Mouse (Mus musculus): ENCODE measurements around the gene Tmem198. TPM values are rescaled to one million over a fixed set of nuclear protein-coding genes. Genes with fewer than 3 reads are reported as not detected.

Tmem198 gene
- polyA plus RNA-seq, 1 experiment from 2014 or later = 40.9 TPM

DNA sequence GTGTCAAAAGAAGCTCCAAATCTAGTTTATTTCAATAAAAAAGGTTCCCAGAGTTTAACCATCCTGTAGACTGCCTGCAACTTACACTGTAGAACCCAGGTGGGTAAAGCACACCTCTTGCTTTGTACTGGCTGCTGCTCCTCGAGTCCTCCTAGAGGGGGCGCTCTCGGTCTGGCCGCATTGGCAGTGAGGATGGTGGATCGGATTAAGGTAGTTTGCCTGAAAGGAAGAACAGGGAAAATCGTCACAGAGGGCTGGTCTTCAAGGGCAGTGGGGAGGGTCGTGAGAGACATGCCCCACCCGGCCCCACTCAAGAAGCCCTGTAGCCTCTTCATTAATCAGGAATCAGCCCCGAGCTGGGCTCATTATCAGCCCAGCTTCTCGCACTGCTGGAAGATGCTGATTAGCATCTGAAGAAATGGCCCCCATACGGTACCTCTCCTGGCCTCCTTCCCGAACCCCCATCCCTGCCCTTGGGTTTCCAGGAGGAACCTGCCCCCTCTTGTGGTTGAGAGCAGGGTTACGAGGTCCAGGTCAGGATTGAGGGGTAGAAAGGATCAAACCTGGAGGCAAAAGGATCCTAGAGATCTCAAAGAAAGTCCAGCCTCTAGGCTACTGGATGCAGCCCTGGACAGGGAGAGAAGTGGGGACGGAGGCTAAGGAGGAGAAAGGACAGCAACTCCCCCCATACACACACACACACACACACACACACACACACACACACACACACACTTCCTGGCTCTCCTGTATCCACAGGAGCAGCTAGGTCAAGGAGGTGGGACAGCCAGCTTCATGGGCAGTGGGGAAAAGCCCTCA lies 22.4 kb upstream of the Tmem198 start:
- 6% methylated on average over 13 of the region's 14 CpGs for WGBS
- Histone ChIP-seq H3K4me1 (replicated peaks) (peaks cover 75% of the 10 kb centered on the region), H3K9ac (peak overlapping the region; percentile 17; the same call in 1 of the 2 replicates), H3K27me3 (peaks cover 23% of the 10 kb centered on the region), H3K9me3 (no peaks in the 10 kb centered on the region), H3K27ac (replicated peaks) (peak overlapping the region; percentile 84), H3K36me3 (no peaks in the 10 kb centered on the region), H3K4me3 (no peak overlapping the region), H3K4me2 (peak overlapping the region; percentile 55)
- ATAC-seq (ENCODE audit: low read depth) = no peak

DNA sequence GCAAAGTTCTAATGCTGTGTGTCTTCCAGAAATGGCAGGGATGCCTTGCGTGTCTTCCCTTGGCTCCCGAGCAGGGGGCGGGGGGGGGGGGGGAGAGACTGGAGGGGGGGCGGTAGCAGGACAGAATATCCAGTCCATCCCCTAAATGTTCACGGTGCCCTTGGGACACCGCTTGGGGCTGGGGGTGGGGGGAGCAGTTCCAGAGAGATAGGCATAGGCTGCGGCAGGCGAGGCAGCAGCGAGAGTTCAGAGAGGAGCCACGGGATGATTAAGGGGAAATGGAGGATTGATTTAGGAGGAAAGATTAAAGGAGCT lies 21.7 kb upstream of the Tmem198 start:
- peak overlapping the region; percentile 17; the same call in 1 of the 2 replicates for H3K9ac ChIP-seq
- no peaks in the 10 kb centered on the region for H3K36me3 ChIP-seq
- H3K4me1 ChIP-seq (replicated peaks) = peaks cover 68% of the 10 kb centered on the region
- 3% methylated on average over 8 of the region's 10 CpGs for WGBS
- H3K9me3 ChIP-seq = no peaks in the 10 kb centered on the region
- H3K27ac ChIP-seq (replicated peaks) = peak overlapping the region; percentile 84
- peak; percentile 4; the same call in 1 of the 2 replicates for ATAC-seq (ENCODE audit: low read depth)
- H3K4me2 ChIP-seq = peak overlapping the region; percentile 55
- no peak overlapping the region for H3K4me3 ChIP-seq
- H3K27me3 ChIP-seq = peaks cover 16% of the 10 kb centered on the region

DNA sequence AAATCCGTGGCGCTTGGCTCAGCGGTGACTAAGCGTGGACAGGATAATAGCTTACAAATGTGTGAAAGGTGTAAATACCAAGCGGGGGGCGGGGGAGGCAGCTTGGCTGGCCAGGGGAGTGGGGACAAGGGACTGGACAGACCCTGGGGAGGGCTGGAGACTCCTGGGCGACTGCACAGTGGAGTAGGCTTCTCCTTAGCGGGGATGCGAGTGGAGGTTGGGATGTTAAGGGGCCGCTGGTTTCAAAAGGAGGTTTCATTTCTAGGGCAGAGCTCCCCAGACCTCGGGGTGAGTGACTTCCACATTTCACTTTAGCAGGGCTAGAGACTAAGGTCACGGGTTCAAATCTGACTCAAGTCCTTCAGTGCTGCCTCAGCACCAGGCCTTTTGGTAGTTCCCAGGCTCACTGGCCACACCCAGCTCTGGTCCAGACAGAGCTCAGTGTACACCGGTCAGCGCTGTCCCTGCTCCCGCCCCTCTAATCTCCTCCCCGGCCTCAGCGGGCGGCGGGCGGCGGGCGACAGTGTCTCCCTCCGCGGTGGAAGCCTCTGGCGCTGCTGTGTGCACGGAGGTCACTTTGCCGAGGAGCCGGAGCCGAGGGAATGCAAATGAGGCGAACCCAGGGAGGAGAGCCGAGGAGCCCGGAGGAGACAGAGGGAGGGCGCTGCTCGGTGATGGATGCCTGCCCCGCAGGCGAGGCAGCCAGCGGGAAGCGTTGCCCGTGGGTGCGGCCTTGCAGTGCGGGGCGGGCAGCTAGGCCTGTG lies 21.1 kb upstream of the Tmem198 start:
- peaks cover 16% of the 10 kb centered on the region; the same call in 1 of the 2 replicates for H3K27me3 ChIP-seq
- peak overlapping the region; percentile 30 for H3K4me3 ChIP-seq
- H3K4me1 ChIP-seq (replicated peaks) = peaks cover 63% of the 10 kb centered on the region
- H3K9me3 ChIP-seq = no peaks in the 10 kb centered on the region
- peak overlapping the region; percentile 55 for H3K4me2 ChIP-seq
- ATAC-seq (ENCODE audit: low read depth) = peak; percentile 57
- H3K36me3 ChIP-seq = no peaks in the 10 kb centered on the region
- peak overlapping the region; percentile 84 for H3K27ac ChIP-seq (replicated peaks)
- peak overlapping the region; percentile 62 for H3K9ac ChIP-seq
- 2% methylated on average over 42 of the region's 42 CpGs for WGBS

DNA sequence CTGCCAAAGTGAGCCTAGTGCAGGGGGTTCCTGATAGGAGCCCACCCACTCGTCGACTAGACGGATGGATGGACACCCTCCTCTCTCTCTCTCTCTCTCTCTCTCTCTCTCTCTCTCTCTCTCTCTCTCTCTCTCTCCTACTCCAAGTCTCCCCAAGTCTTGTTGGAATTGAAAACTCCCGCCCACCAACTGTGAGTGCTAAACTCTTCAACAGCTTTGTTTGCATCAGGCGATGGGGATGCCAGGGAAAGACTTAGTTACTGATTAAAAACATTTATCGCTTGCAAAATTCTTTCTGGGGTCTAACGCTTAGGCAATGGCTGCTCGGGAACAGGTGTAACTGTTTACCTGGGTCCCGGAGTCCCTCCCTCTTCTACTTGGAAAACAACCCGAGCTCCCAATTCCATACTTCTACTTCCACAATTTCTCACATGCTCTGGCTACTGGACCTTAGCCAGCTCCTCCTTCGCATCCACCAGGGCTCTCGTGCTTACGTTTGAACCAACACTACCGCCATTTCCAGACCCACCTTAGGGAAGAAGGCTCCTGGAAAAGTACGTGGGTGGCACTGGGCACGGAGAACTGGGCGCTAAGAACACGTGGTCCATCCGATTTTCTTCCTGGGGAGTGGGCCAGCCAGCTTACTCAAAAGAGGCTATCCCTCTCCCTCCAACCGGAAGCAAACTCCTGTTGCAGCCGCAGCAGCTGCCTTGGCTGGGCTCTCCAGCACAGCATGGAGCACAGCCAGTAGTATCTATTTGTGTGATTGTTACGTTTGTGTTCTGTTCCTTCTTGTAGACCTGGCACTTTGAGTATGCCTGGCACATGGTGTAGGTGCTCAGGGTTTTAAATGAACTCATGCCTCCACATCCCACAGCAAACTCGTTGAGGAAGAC lies 20.3 kb upstream of the Tmem198 start:
- peaks cover 61% of the 10 kb centered on the region for H3K4me1 ChIP-seq (replicated peaks)
- H3K36me3 ChIP-seq = no peaks in the 10 kb centered on the region
- ATAC-seq (ENCODE audit: low read depth) = no peak
- H3K9me3 ChIP-seq = no peaks in the 10 kb centered on the region
- WGBS = 16% methylated on average over 23 of the region's 23 CpGs
- peak overlapping the region; percentile 55 for H3K4me2 ChIP-seq
- peak overlapping the region; percentile 84 for H3K27ac ChIP-seq (replicated peaks)
- H3K27me3 ChIP-seq = 0 out of 2 replicates have a peak, but pooled peaks cover 11% of the 10 kb centered on the region
- H3K9ac ChIP-seq = peak overlapping the region; percentile 62
- H3K4me3 ChIP-seq = peak overlapping the region; percentile 30; the same call in 1 of the 2 replicates

DNA sequence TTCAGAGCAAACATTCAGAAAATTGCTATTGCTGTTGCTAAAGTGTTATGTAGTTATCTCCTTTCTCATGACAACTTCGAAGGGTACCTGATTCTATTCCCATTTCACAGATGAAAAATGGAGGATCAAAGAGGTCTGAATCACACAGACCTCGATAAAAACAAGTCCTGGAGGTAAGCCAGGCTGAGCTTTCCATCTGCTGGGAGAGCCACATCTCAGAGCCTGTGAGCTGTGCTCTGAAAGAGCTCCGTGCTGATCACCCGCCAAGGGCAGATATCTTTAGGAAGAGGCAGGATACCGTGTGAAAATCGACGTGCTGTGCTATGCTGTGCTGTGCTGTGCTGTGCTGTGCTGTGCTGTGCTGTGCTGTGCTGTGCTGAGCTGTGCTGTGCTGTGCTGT lies 19.0 kb upstream of the Tmem198 start:
- no peak overlapping the region for H3K9ac ChIP-seq
- no peaks in the 10 kb centered on the region for H3K36me3 ChIP-seq
- H3K4me3 ChIP-seq = no peak overlapping the region
- 0 out of 2 replicates have a peak, but pooled peaks cover 7% of the 10 kb centered on the region for H3K27me3 ChIP-seq
- H3K4me2 ChIP-seq = no peak overlapping the region
- H3K4me1 ChIP-seq (replicated peaks) = peaks cover 60% of the 10 kb centered on the region
- no peak for ATAC-seq (ENCODE audit: low read depth)
- WGBS = 75% methylated on average over 7 of the region's 7 CpGs
- no peaks in the 10 kb centered on the region for H3K9me3 ChIP-seq
- no peak overlapping the region for H3K27ac ChIP-seq (replicated peaks)

DNA sequence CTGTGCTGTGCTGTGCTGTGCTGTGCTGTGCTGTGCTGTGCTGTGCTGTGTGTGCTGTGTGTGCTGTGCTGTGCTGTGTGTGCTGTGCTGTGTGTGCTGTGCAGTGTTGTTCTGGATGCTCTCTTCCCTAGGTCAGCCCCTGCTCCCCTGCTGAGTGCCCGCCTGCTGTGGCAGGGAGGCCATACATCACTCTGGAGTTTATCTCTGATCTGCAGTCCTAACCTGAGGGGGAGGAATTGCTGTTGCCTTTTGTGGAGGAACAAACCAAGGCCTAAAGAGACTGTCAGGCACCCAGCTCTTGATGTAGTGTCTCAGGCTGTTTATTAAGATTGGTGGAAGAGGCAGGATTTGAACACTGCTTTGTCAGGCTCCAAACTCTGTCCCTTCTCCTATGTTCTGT lies 16.7 kb upstream of the Tmem198 start:
- Histone ChIP-seq H3K27me3 (peaks cover 4% of the 10 kb centered on the region; the same call in 1 of the 2 replicates), H3K9me3 (no peaks in the 10 kb centered on the region), H3K4me2 (no peak overlapping the region), H3K9ac (no peak overlapping the region), H3K27ac (replicated peaks) (no peak overlapping the region), H3K36me3 (no peaks in the 10 kb centered on the region), H3K4me3 (no peak overlapping the region), H3K4me1 (replicated peaks) (peaks cover 46% of the 10 kb centered on the region)
- WGBS = 27% methylated on average over 1 of the region's 1 CpGs
- no peak for ATAC-seq (ENCODE audit: low read depth)

DNA sequence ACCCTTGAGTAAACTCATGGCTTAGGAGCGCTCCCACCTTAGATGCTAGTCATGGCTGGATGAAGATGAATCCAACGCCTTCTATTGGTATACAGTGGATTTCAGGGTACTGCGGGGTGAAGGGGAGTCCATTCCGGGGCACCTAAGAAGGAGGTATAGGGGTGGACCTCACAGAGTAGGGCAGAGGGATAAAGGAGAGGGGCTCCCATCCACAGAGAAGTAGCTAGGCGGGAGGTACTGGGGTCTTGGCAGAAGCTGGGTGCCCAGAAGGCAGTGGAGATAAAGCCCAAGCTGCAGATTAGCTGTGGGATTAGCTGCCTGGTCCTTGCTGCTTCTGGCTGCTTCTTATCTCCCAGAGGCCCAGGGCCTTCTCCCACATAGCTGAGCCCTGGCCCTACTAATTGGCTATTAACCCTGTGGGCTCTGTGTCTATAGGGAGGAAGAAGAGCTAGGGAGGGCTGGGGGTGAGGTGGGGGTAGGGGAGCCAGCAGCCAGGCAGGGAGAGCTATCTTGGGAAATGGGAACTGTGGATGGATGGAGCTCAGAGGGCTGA lies 15.6 kb upstream of the Tmem198 start:
- Histone ChIP-seq H3K36me3 (no peaks in the 10 kb centered on the region), H3K4me3 (no peak overlapping the region), H3K27ac (replicated peaks) (no peak overlapping the region), H3K9me3 (no peaks in the 10 kb centered on the region), H3K4me2 (no peak overlapping the region), H3K4me1 (replicated peaks) (peaks cover 38% of the 10 kb centered on the region), H3K9ac (0 out of 2 replicates have a peak overlapping the region, but pooled peaks have one; percentile 42), H3K27me3 (peaks cover 10% of the 10 kb centered on the region)
- ATAC-seq (ENCODE audit: low read depth) = no peak
- WGBS = 79% methylated on average over 5 of the region's 5 CpGs

DNA sequence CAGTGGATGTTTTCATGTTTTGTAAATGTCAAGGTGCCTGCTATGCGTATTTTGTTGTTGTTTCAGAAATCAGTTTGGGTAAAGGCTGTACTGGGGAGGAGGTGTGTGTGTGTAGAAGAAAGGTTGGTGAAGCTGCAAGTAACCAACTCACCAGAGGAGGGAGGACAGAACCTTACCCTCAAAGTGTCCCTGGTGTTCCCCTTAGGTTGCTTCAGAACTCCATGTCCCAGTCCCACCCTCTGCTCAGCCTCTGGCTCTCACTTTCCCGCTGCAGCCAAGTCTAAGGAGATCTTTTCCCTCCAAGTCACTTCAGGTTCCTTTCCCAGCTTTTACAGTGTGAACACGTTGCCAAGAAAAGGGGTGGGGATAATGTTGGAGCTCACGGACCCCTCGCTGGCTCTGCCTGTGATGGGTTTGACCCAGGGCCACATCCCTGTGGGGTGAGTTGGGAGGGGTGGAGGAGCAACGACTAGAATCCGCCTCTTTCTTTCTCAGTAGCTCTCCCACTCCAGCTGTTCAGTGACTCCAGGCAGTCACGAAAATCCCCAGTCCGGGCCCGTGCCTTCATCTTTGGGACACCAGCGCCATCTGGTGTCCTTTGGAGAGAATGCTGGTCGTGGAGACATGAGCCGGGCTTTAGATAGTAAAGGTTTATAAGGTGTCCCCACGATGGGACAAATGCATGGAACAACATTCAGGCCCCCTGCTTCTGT lies 12.0 kb upstream of the Tmem198 start:
- peaks cover 6% of the 10 kb centered on the region for H3K36me3 ChIP-seq
- peak; percentile 77 for ATAC-seq (ENCODE audit: low read depth)
- peaks cover 28% of the 10 kb centered on the region; the same call in 1 of the 2 replicates for H3K4me1 ChIP-seq (replicated peaks)
- H3K9ac ChIP-seq = 0 out of 2 replicates have a peak overlapping the region, but pooled peaks have one; percentile 31
- H3K27ac ChIP-seq (replicated peaks) = no peak overlapping the region
- H3K4me2 ChIP-seq = peak overlapping the region; percentile 18; the same call in 1 of the 2 replicates
- WGBS = 8% methylated on average over 14 of the region's 14 CpGs
- H3K4me3 ChIP-seq = no peak overlapping the region
- peaks cover 18% of the 10 kb centered on the region for H3K27me3 ChIP-seq
- no peaks in the 10 kb centered on the region for H3K9me3 ChIP-seq

DNA sequence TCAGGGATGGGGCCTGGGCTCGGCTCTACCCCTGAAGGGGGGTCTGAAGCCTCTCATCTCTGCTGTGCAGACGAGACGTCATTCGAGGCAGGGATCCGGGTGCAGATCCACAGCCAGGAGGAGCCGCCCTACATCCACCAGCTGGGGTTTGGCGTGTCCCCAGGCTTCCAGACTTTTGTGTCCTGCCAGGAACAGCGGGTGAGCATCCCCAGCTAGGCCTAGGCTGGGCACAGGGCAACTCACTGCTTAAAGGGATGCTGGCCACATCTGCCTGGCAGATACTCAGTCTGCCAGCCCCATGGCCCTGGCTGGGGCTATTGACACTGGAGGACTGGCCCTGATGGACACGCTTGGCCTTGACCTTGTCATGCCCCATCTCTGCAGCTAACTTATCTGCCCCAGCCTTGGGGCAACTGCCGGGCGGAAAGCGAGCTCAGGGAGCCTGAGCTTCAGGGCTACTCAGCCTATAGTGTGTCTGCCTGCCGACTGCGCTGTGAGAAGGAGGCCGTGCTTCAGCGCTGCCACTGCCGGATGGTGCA lies 10.0 kb upstream of the Tmem198 start:
- Histone ChIP-seq H3K27ac (replicated peaks) (no peak overlapping the region), H3K9me3 (no peaks in the 10 kb centered on the region), H3K4me1 (replicated peaks) (peaks cover 27% of the 10 kb centered on the region; the same call in 1 of the 2 replicates), H3K36me3 (peaks cover 26% of the 10 kb centered on the region), H3K27me3 (peaks cover 18% of the 10 kb centered on the region), H3K9ac (0 out of 2 replicates have a peak overlapping the region, but pooled peaks have one; percentile 3), H3K4me3 (no peak overlapping the region), H3K4me2 (no peak overlapping the region)
- 83% methylated on average over 17 of the region's 17 CpGs for WGBS
- ATAC-seq (ENCODE audit: low read depth) = no peak

DNA sequence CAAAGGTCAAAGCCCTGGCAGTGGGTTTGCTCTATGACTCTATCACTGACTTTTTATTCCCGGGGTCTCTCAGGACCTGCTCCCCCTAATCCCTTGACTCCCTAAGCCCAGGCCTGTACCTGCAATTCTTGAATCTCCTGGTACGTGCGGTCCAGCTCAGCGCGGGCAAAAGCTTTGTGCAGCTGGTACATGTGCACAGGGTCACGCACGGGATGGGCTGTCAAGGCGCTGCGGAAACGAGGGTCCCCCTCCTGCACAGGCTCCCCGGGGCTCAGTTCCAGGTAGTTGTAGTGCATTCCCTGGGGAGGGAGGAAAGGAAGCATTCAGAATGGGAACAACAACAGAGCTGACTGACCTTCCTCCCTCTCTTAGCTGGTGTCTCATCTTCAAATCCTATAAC lies 2.9 kb upstream of the Tmem198 start:
- peaks cover 52% of the 10 kb centered on the region for H3K4me1 ChIP-seq (replicated peaks)
- no peak overlapping the region for H3K4me2 ChIP-seq
- H3K9me3 ChIP-seq = no peaks in the 10 kb centered on the region
- H3K4me3 ChIP-seq = no peak overlapping the region
- ATAC-seq (ENCODE audit: low read depth) = no peak
- peak overlapping the region; percentile 12; the same call in 1 of the 2 replicates for H3K9ac ChIP-seq
- peaks cover 51% of the 10 kb centered on the region for H3K36me3 ChIP-seq
- H3K27ac ChIP-seq (replicated peaks) = no peak overlapping the region
- WGBS = 96% methylated on average over 11 of the region's 11 CpGs
- H3K27me3 ChIP-seq = peaks cover 8% of the 10 kb centered on the region; the same call in 1 of the 2 replicates
